Mouse (Mus musculus) CH12.LX (cell line): ENCODE measurements around the gene Dclk3.

ENCODE experiments used
- JUN ChIP-seq: IDR thresholded peaks from 2 replicates; pipeline ENCODE4 v1.6.1; 2011; ENCODE audit warnings: low read depth, mild to moderate bottlenecking, low read length, improper control_type of control experiment, moderate library complexity; ENCODE audit not compliant: insufficient read depth
- POLR2A ChIP-seq: IDR thresholded peaks from 2 replicates; pipeline ENCODE4 v1.6.1; 2011; ENCODE audit warnings: low read depth, mild to moderate bottlenecking, improper control_type of control experiment, low read length
- USF1 ChIP-seq: IDR thresholded peaks from 2 replicates; pipeline ENCODE4 v1.6.1; 2014; ENCODE audit warnings: low read depth, mild to moderate bottlenecking, inconsistent platforms, low read length, improper control_type of control experiment

DNA sequence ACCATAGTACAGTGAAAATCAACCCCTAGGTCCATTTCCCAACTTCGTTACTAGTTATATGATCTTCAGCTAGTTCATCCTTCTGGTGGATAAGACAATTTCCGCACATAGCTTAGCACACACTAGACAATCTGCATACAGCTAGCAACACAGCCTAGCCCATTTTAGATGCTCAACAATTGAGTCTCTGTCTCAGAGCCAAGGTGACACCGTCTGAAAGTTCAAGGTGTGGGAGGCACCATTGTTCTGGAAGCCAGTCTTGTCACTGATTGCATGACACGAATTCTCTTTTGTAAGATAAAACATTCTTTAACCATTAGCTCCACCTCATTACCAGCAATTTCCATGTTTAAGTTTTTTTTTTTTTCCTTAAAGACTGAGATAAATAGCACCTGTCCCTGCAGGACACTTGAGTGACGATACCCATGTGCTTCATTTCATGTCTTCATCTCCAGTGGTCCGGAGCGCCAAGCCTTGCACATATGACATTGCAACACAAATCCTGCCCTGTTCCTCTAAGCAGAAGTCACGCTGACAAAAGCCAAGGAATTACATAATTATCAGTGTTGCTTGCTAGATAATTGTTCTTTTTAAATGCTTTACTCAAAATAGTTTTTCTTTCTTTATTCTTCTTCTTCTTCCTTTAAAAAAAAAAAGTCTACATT is 10.1 kb upstream of the Dclk3 start:
- TF ChIP-seq POLR2A = no peak
- TF ChIP-seq JUN = no peak
- no peak for TF ChIP-seq USF1
